Mouse (Mus musculus): Measurements from ENCODE around the gene Pgs1. TPM values are rescaled to one million over a fixed set of nuclear protein-coding genes. Genes with fewer than 3 reads are reported as not detected.

The Pgs1 gene
- polyA plus RNA-seq (2014; fragmentation: Nextera tagmentation; extraction: Ambion mirVana), result 33.7 and 34.7 TPM in 2 replicates

- no peaks in the 10 kb centered on the region for H3K9me3 ChIP-seq (replicated peaks; ENCODE audit: control insufficient read depth, low read length)
- H3K9ac ChIP-seq (replicated peaks; ENCODE audit: low read length), result peak within 1 kb of the TSS; percentile 95
- H3K36me3 ChIP-seq (replicated peaks; ENCODE audit: control insufficient read depth, insufficient read depth, low read depth, low read length), result no peaks in the 10 kb centered on the region
- peak within 1 kb of the TSS; percentile 87 for H3K4me2 ChIP-seq (ENCODE audit: low read depth, low read length)
- peaks cover 4% of the 10 kb centered on the region; the same call in 1 of the 2 replicates for H3K4me1 ChIP-seq (ENCODE audit: control insufficient read depth, insufficient read depth, low read length)
- 6% methylated on average over 51 of the region's 51 CpGs for WGBS
- H3K27me3 ChIP-seq (ENCODE audit: control insufficient read depth, insufficient read depth, low read length), result no peaks in the 10 kb centered on the region
- DNase-seq (ENCODE audit: low spot score) (peak; percentile 93), ATAC-seq (replicated peaks; ENCODE audit: insufficient number of reproducible peaks, low FRiP score, low TSS enrichment, low read depth) (peak; percentile 69)
- peak within 1 kb of the TSS; percentile 100 for H3K4me3 ChIP-seq (ENCODE audit: low read depth, low read length)
- H3K27ac ChIP-seq (replicated peaks; ENCODE audit: low read depth, low read length), result no peak within 1 kb of the TSS
Measured at GRCm38 (mm10) chr11:117986126-117987031, at the start of gene Pgs1. TSS of gene Pgs1 (plus strand) at chr11:117986292.

GRCm38 (mm10) chr11:117939004-117939730 lies 46.9 kb upstream of the Pgs1 start:
- peak overlapping the region; percentile 65 for H3K27ac ChIP-seq (replicated peaks; ENCODE audit: low read depth, low read length)
- no peak overlapping the region for H3K4me3 ChIP-seq (ENCODE audit: low read depth, low read length)
- H3K4me2 ChIP-seq (ENCODE audit: low read depth, low read length), result no peak overlapping the region
- no peak overlapping the region for H3K9ac ChIP-seq (replicated peaks; ENCODE audit: low read length)
- H3K36me3 ChIP-seq (replicated peaks; ENCODE audit: control insufficient read depth, insufficient read depth, low read depth, low read length), result no peaks in the 10 kb centered on the region
- ATAC-seq (replicated peaks; ENCODE audit: insufficient number of reproducible peaks, low FRiP score, low TSS enrichment, low read depth), result no peak
- H3K27me3 ChIP-seq (ENCODE audit: control insufficient read depth, insufficient read depth, low read length), result no peaks in the 10 kb centered on the region
- DNase-seq (ENCODE audit: low spot score), result no peak
- no peaks in the 10 kb centered on the region for H3K9me3 ChIP-seq (replicated peaks; ENCODE audit: control insufficient read depth, low read length)
- WGBS, result 32% methylated on average over 4 of the region's 4 CpGs
- H3K4me1 ChIP-seq (ENCODE audit: control insufficient read depth, insufficient read depth, low read length), result peaks cover 13% of the 10 kb centered on the region

- DNase-seq (ENCODE audit: low spot score) (peak; percentile 84), ATAC-seq (replicated peaks; ENCODE audit: insufficient number of reproducible peaks, low FRiP score, low TSS enrichment, low read depth) (peak; percentile 85)
- Histone ChIP-seq H3K4me1 (ENCODE audit: control insufficient read depth, insufficient read depth, low read length) (peaks cover 13% of the 10 kb centered on the region), H3K27ac (replicated peaks; ENCODE audit: low read depth, low read length) (peak overlapping the region; percentile 86), H3K4me2 (ENCODE audit: low read depth, low read length) (no peak overlapping the region), H3K4me3 (ENCODE audit: low read depth, low read length) (no peak overlapping the region), H3K9me3 (replicated peaks; ENCODE audit: control insufficient read depth, low read length) (no peaks in the 10 kb centered on the region), H3K27me3 (ENCODE audit: control insufficient read depth, insufficient read depth, low read length) (no peaks in the 10 kb centered on the region), H3K36me3 (replicated peaks; ENCODE audit: control insufficient read depth, insufficient read depth, low read depth, low read length) (no peaks in the 10 kb centered on the region), H3K9ac (replicated peaks; ENCODE audit: low read length) (no peak overlapping the region; the same call in 1 of the 2 replicates)
- WGBS, result 1% methylated on average over 7 of the region's 7 CpGs
Measured at GRCm38 (mm10) chr11:117939741-117940285, 46.3 kb upstream of the Pgs1 start.

- H3K27ac ChIP-seq (replicated peaks; ENCODE audit: low read depth, low read length), result peak overlapping the region; percentile 86; the same call in 1 of the 2 replicates
- WGBS, result 92% methylated on average over 6 of the region's 6 CpGs
- peaks cover 13% of the 10 kb centered on the region for H3K4me1 ChIP-seq (ENCODE audit: control insufficient read depth, insufficient read depth, low read length)
- no peak overlapping the region for H3K4me3 ChIP-seq (ENCODE audit: low read depth, low read length)
- no peaks in the 10 kb centered on the region for H3K9me3 ChIP-seq (replicated peaks; ENCODE audit: control insufficient read depth, low read length)
- H3K36me3 ChIP-seq (replicated peaks; ENCODE audit: control insufficient read depth, insufficient read depth, low read depth, low read length), result no peaks in the 10 kb centered on the region
- no peak overlapping the region for H3K4me2 ChIP-seq (ENCODE audit: low read depth, low read length)
- no peak for ATAC-seq (replicated peaks; ENCODE audit: insufficient number of reproducible peaks, low FRiP score, low TSS enrichment, low read depth)
- DNase-seq (ENCODE audit: low spot score), result no peak
- H3K9ac ChIP-seq (replicated peaks; ENCODE audit: low read length), result no peak overlapping the region
- H3K27me3 ChIP-seq (ENCODE audit: control insufficient read depth, insufficient read depth, low read length), result no peaks in the 10 kb centered on the region
Measured at GRCm38 (mm10) chr11:117940881-117941280, 45.2 kb upstream of the Pgs1 start.

- H3K36me3 ChIP-seq (replicated peaks; ENCODE audit: control insufficient read depth, insufficient read depth, low read depth, low read length), result no peaks in the 10 kb centered on the region
- H3K27ac ChIP-seq (replicated peaks; ENCODE audit: low read depth, low read length), result no peak overlapping the region
- H3K4me1 ChIP-seq (ENCODE audit: control insufficient read depth, insufficient read depth, low read length), result peaks cover 13% of the 10 kb centered on the region
- no peak for ATAC-seq (replicated peaks; ENCODE audit: insufficient number of reproducible peaks, low FRiP score, low TSS enrichment, low read depth)
- no peaks in the 10 kb centered on the region for H3K27me3 ChIP-seq (ENCODE audit: control insufficient read depth, insufficient read depth, low read length)
- H3K4me3 ChIP-seq (ENCODE audit: low read depth, low read length), result no peak overlapping the region
- no peak overlapping the region for H3K4me2 ChIP-seq (ENCODE audit: low read depth, low read length)
- WGBS, result 84% methylated on average over 8 of the region's 8 CpGs
- no peak overlapping the region for H3K9ac ChIP-seq (replicated peaks; ENCODE audit: low read length)
- no peak for DNase-seq (ENCODE audit: low spot score)
- no peaks in the 10 kb centered on the region for H3K9me3 ChIP-seq (replicated peaks; ENCODE audit: control insufficient read depth, low read length)
Measured at GRCm38 (mm10) chr11:117941325-117941834, 44.7 kb upstream of the Pgs1 start.

GRCm38 (mm10) chr11:117941848-117942247 lies 44.2 kb upstream of the Pgs1 start:
- Histone ChIP-seq H3K4me3 (ENCODE audit: low read depth, low read length) (no peak overlapping the region), H3K27me3 (ENCODE audit: control insufficient read depth, insufficient read depth, low read length) (no peaks in the 10 kb centered on the region), H3K9me3 (replicated peaks; ENCODE audit: control insufficient read depth, low read length) (no peaks in the 10 kb centered on the region), H3K36me3 (replicated peaks; ENCODE audit: control insufficient read depth, insufficient read depth, low read depth, low read length) (no peaks in the 10 kb centered on the region), H3K27ac (replicated peaks; ENCODE audit: low read depth, low read length) (no peak overlapping the region), H3K4me1 (ENCODE audit: control insufficient read depth, insufficient read depth, low read length) (peaks cover 13% of the 10 kb centered on the region), H3K9ac (replicated peaks; ENCODE audit: low read length) (no peak overlapping the region), H3K4me2 (ENCODE audit: low read depth, low read length) (no peak overlapping the region)
- 25% methylated on average over 4 of the region's 4 CpGs for WGBS
- ATAC-seq (replicated peaks; ENCODE audit: insufficient number of reproducible peaks, low FRiP score, low TSS enrichment, low read depth) (no peak), DNase-seq (ENCODE audit: low spot score) (no peak)

GRCm38 (mm10) chr11:117946195-117946979 lies 39.7 kb upstream of the Pgs1 start:
- Histone ChIP-seq H3K36me3 (replicated peaks; ENCODE audit: control insufficient read depth, insufficient read depth, low read depth, low read length) (no peaks in the 10 kb centered on the region), H3K9ac (replicated peaks; ENCODE audit: low read length) (no peak overlapping the region), H3K27me3 (ENCODE audit: control insufficient read depth, insufficient read depth, low read length) (peaks cover 2% of the 10 kb centered on the region; the same call in 1 of the 2 replicates), H3K4me2 (ENCODE audit: low read depth, low read length) (no peak overlapping the region), H3K27ac (replicated peaks; ENCODE audit: low read depth, low read length) (no peak overlapping the region), H3K4me3 (ENCODE audit: low read depth, low read length) (no peak overlapping the region), H3K9me3 (replicated peaks; ENCODE audit: control insufficient read depth, low read length) (no peaks in the 10 kb centered on the region), H3K4me1 (ENCODE audit: control insufficient read depth, insufficient read depth, low read length) (peaks cover 4% of the 10 kb centered on the region; the same call in 1 of the 2 replicates)
- 82% methylated on average over 11 of the region's 11 CpGs for WGBS
- DNase-seq (ENCODE audit: low spot score) (no peak), ATAC-seq (replicated peaks; ENCODE audit: insufficient number of reproducible peaks, low FRiP score, low TSS enrichment, low read depth) (no peak)
